Mouse (Mus musculus) lung, postnatal 14 days (tissue): ENCODE measurements at regions not wholly inside any gene's neighbourhood (a gene's known extent, or its start where the extent isn't known, plus 50 kb on each side); places are given as distances from the start of the nearest gene placed in this dataset.

Experiments
- DNase-seq: peaks from one replicate; pipeline ENCODE4 v3.0.0; 2021

GRCm38 (mm10) chr1:186373386-186373785, 256.3 kb upstream of the Lyplal1 start:
- DNase-seq: no peak

- no peak for DNase-seq
Measured at GRCm38 (mm10) chr1:186372770-186373353, 255.8 kb upstream of the Lyplal1 start.

- DNase-seq: no peak
Measured at GRCm38 (mm10) chr1:186363356-186363755, 246.2 kb upstream of the Lyplal1 start.

GRCm38 (mm10) chr1:186358011-186358670, 241.0 kb upstream of the Lyplal1 start:
- DNase-seq: peak; percentile 9

- no peak for DNase-seq
Measured at GRCm38 (mm10) chr1:186354742-186355141, 237.6 kb upstream of the Lyplal1 start.

- no peak for DNase-seq
Measured at GRCm38 (mm10) chr1:186354072-186354471, 237.0 kb upstream of the Lyplal1 start.

- DNase-seq: no peak
Measured at GRCm38 (mm10) chr1:186350381-186350780, 233.3 kb upstream of the Lyplal1 start.

- DNase-seq: no peak
Measured at GRCm38 (mm10) chr1:186349966-186350365, 232.9 kb upstream of the Lyplal1 start.

- no peak for DNase-seq
Measured at GRCm38 (mm10) chr1:186347413-186348147, 230.5 kb upstream of the Lyplal1 start.

- no peak for DNase-seq
Measured at GRCm38 (mm10) chr1:186345449-186345848, 228.3 kb upstream of the Lyplal1 start.

GRCm38 (mm10) chr1:186342931-186343506, 225.9 kb upstream of the Lyplal1 start:
- DNase-seq: no peak

- DNase-seq: no peak
Measured at GRCm38 (mm10) chr1:186342391-186342790, 225.3 kb upstream of the Lyplal1 start.

- DNase-seq: peak; percentile 14
Measured at GRCm38 (mm10) chr1:186341878-186342277, 224.8 kb upstream of the Lyplal1 start.

- no peak for DNase-seq
Measured at GRCm38 (mm10) chr1:186340701-186341100, 223.6 kb upstream of the Lyplal1 start.

- no peak for DNase-seq
Measured at GRCm38 (mm10) chr1:186317285-186317684, 200.2 kb upstream of the Lyplal1 start.

- DNase-seq: no peak
Measured at GRCm38 (mm10) chr1:186314180-186314579, 197.1 kb upstream of the Lyplal1 start.

GRCm38 (mm10) chr1:186312698-186313097, 195.6 kb upstream of the Lyplal1 start:
- no peak for DNase-seq

- DNase-seq: no peak
Measured at GRCm38 (mm10) chr1:186312008-186312407, 194.9 kb upstream of the Lyplal1 start.

GRCm38 (mm10) chr1:186307627-186308026, 190.5 kb upstream of the Lyplal1 start:
- peak; percentile 8 for DNase-seq

GRCm38 (mm10) chr1:186297464-186297863, 180.4 kb upstream of the Lyplal1 start:
- peak; percentile 8 for DNase-seq

GRCm38 (mm10) chr1:186295201-186295600, 178.1 kb upstream of the Lyplal1 start:
- DNase-seq: no peak

GRCm38 (mm10) chr1:186294635-186295034, 177.5 kb upstream of the Lyplal1 start:
- no peak for DNase-seq

GRCm38 (mm10) chr1:186289117-186289516, 172.0 kb upstream of the Lyplal1 start:
- DNase-seq: no peak

GRCm38 (mm10) chr1:186287831-186288230, 170.7 kb upstream of the Lyplal1 start:
- DNase-seq: no peak
